Mouse (Mus musculus) hindbrain, embryonic 14.5 days (tissue): ENCODE measurements around the gene Cerk. TPM values are rescaled to one million over a fixed set of nuclear protein-coding genes. Genes with fewer than 3 reads are reported as not detected.

ENCODE experiments used
- polyA plus RNA-seq: library from polyadenylated mRNA; unstranded; fragments of >200 nt; fragmentation: Nextera tagmentation; extraction: Ambion mirVana; gene quantifications from 2 replicates; pipeline ENCODE4 v1.2.1, GENCODE M21; 2014

Gene Cerk
- polyA plus RNA-seq, 1 experiment from 2014 or later = 28.3 TPM

Other genes starting within 250 kb of the Cerk start
- gene Celsr1, start 152.4 kb downstream of the Cerk start, polyA plus RNA-seq = 2.4 and 2.7 TPM in 2 replicates
- gene Gramd4, start 128.4 kb downstream of the Cerk start, polyA plus RNA-seq = 22.2 and 24.9 TPM in 2 replicates
- 9.9 and 10.7 TPM in 2 replicates for gene Tbc1d22a, start 28.3 kb upstream of the Cerk start, polyA plus RNA-seq